Mouse (Mus musculus) lung, embryonic 14.5 days (tissue): ENCODE data around the gene Prr9. TPM values are rescaled to one million over a fixed set of nuclear protein-coding genes. Genes with fewer than 3 reads are reported as not detected.

Experiments
- ATAC-seq: fragments of 200-750 bp; cut with Nextera tagmentation; 2 replicates; pipeline ENCODE4 v1.8.0; 2017; ENCODE audit warnings: mild to moderate bottlenecking, moderate TSS enrichment, moderate library complexity; ENCODE audit not compliant: insufficient read depth
- DNase-seq: peaks from one replicate; pipeline ENCODE4 v3.0.0-alpha.2; 2015
- H3K27ac ChIP-seq: fragments of 300-500 bp; sonication (generic); 2 replicates; pipeline ENCODE4 v1.5.1; 2014; ENCODE audit warnings: low read depth, mild to moderate bottlenecking, moderate library complexity
- H3K27me3 ChIP-seq: fragments of 300-500 bp; sonication (generic); 2 replicates; pipeline ENCODE4 v1.6.1; 2014; ENCODE audit warnings: low read length, control low read depth; ENCODE audit not compliant: insufficient read depth
- H3K36me3 ChIP-seq: fragments of 300-500 bp; sonication (generic); 2 replicates; pipeline ENCODE4 v1.6.1; 2014; ENCODE audit warnings: control low read depth; ENCODE audit not compliant: insufficient read depth
- H3K4me1 ChIP-seq: fragments of 300-500 bp; sonication (generic); 2 replicates; pipeline ENCODE4 v1.6.1; 2014; ENCODE audit warnings: antibody characterized with exemption, control low read depth; ENCODE audit not compliant: insufficient read depth
- H3K4me2 ChIP-seq: fragments of 300-500 bp; sonication (generic); 2 replicates; pipeline ENCODE4 v1.6.1; 2014; ENCODE audit warnings: mild to moderate bottlenecking
- H3K4me3 ChIP-seq: fragments of 300-500 bp; sonication (generic); 2 replicates; pipeline ENCODE4 v1.5.1; 2014; ENCODE audit warnings: low read depth, low read length
- H3K9ac ChIP-seq: fragments of 300-500 bp; sonication (generic); 2 replicates; pipeline ENCODE4 v1.6.1; 2014
- H3K9me3 ChIP-seq: fragments of 300-500 bp; sonication (generic); 2 replicates; pipeline ENCODE4 v1.6.1; 2016; ENCODE audit warnings: low read depth, low read length, control low read depth
- CTCF ChIP-seq: IDR thresholded peaks from 2 replicates; pipeline ENCODE4 v1.5.1; 2016; ENCODE audit warnings: antibody characterized with exemption, low read depth
- WGBS: fragments of 180-500 bp; shearing (Covaris S2); extraction: QIAGEN DNeasy Blood & Tissue Kit; methylation state at CpG from one replicate; pipeline ENCODE4 v1.1.7; 2014; 5-methylcytosine and 5-hydroxymethylcytosine counted together
- polyA plus RNA-seq: library from polyadenylated mRNA; unstranded; fragments of >200 nt; fragmentation: Nextera tagmentation; extraction: Ambion mirVana; gene quantifications from 2 replicates; pipeline ENCODE4 v1.2.1, GENCODE M21; 2014

Prr9 gene
- polyA plus RNA-seq, 1 experiment from 2014 or later: not detected

DNA sequence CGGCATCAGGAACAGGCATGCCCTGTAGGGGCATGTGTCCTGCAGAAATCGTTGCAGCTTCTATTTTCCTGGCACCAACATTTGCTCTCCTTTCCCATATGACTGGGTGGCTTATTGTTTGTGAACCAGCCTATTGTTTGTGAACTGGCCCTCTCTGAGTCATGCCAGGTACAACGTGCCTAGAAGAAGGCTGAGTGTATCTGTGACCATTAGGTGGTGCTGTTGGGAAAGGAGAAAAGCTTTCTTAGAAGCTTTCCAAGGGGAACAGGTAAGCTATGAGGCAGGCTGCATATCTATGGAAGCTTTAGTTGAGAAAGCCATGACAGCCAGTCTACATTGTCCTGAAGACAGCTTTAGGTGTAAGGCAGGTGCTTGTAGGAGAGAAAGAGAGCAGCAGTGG lies 5.8 kb downstream of the Prr9 start:
- 28% methylated on average over 3 of the region's 3 CpGs for WGBS
- H3K4me3 ChIP-seq: no peak overlapping the region
- H3K9me3 ChIP-seq: no peaks in the 10 kb centered on the region
- no peak overlapping the region for H3K9ac ChIP-seq
- no peak overlapping the region for H3K4me2 ChIP-seq
- H3K36me3 ChIP-seq: no peaks in the 10 kb centered on the region
- no peak for ATAC-seq
- no peaks in the 10 kb centered on the region for H3K4me1 ChIP-seq
- peak; percentile 63 for DNase-seq
- no peak overlapping the region for H3K27ac ChIP-seq
- peak; percentile 54 for TF ChIP-seq CTCF
- H3K27me3 ChIP-seq: no peaks in the 10 kb centered on the region

DNA sequence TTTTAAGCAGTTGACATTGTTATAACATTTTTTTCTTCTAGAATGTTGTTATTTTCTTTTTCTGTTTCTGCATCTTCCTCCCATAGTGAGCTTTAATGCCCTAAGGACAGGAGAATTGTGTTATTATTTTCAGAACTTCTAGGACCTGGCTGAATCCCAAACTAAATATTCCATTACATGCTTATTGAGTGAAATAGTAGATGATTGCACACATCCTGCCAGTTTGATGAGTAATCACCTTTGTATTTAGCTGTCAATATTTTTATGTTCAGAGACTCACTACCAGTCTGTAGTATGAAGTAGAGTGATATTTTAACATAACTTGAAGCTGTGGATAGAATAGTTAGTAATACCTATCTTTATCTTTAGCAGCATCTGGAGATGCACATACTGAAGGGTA lies 12.2 kb downstream of the Prr9 start:
- H3K27me3 ChIP-seq: no peaks in the 10 kb centered on the region
- H3K36me3 ChIP-seq: no peaks in the 10 kb centered on the region
- H3K9me3 ChIP-seq: no peaks in the 10 kb centered on the region
- DNase-seq: no peak
- H3K27ac ChIP-seq: no peak overlapping the region
- no peak overlapping the region for H3K9ac ChIP-seq
- no peak for TF ChIP-seq CTCF
- H3K4me1 ChIP-seq: no peaks in the 10 kb centered on the region
- no peak for ATAC-seq
- H3K4me2 ChIP-seq: no peak overlapping the region
- no peak overlapping the region for H3K4me3 ChIP-seq

DNA sequence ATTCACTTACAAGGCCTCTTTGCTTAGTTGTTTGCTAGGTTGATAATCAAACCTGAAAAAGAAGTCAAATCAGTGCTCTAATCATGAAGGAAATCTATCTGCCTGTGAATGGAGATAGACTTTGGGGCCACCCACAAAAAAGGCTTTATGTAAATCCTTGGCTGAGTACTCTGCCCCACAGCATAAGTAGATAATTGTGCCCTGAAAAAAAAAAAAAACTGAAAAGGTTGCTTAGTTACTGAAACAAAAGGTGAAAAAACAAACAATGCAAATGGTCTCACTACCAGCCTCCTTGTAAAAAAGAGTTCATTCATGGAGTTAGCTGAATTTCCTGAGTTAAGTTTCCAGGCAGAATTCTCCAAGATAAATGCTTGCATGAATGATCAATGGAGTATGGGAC lies 13.0 kb downstream of the Prr9 start:
- Histone ChIP-seq H3K27me3 (no peaks in the 10 kb centered on the region), H3K4me1 (no peaks in the 10 kb centered on the region), H3K36me3 (no peaks in the 10 kb centered on the region), H3K9ac (no peak overlapping the region), H3K4me3 (no peak overlapping the region), H3K9me3 (no peaks in the 10 kb centered on the region), H3K4me2 (no peak overlapping the region), H3K27ac (no peak overlapping the region)
- ATAC-seq (no peak), DNase-seq (no peak)
- no peak for TF ChIP-seq CTCF

DNA sequence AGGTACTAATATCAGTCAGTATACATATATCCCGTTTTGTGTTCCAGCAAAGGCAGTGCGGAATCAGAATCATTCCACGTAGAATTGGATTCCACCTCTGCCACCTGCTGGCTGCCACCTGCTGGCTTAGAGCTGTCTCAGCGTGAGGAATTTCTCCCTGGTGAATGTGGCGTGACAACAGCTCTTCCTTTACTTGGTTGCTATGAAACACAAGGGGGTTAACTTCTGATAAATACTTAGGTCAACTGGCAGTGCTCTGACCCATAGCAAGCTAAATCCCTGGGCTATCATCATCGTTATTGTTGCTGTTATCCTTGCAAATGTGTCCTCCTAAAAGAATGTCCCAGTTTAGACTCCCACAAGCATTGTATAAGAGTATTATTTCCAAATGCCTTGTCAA lies 17.2 kb downstream of the Prr9 start:
- Histone ChIP-seq H3K9ac (no peak overlapping the region), H3K27me3 (no peaks in the 10 kb centered on the region), H3K36me3 (no peaks in the 10 kb centered on the region), H3K4me1 (no peaks in the 10 kb centered on the region), H3K4me2 (no peak overlapping the region), H3K9me3 (no peaks in the 10 kb centered on the region), H3K4me3 (no peak overlapping the region), H3K27ac (no peak overlapping the region)
- DNase-seq (peak; percentile 44), ATAC-seq (no peak)
- WGBS: 6% methylated on average over 6 of the region's 6 CpGs
- peak; percentile 61 for TF ChIP-seq CTCF

GRCm38 (mm10) chr3:92083042-92083441 lies 40.7 kb downstream of the Prr9 start, which contains the start of gene Lor:
Gene Lor, minus strand, starts transcription at chr3:92083142.
- Histone ChIP-seq H3K9ac (no peak within 1 kb of the TSS), H3K27ac (no peak within 1 kb of the TSS), H3K4me3 (peak within 1 kb of the TSS; percentile 67), H3K9me3 (no peaks in the 10 kb centered on the region), H3K4me1 (no peaks in the 10 kb centered on the region), H3K4me2 (peak within 1 kb of the TSS; percentile 97; the same call in 1 of the 2 replicates), H3K36me3 (no peaks in the 10 kb centered on the region), H3K27me3 (peaks cover 24% of the 10 kb centered on the region)
- TF ChIP-seq CTCF: no peak
- WGBS: 69% methylated on average over 2 of the region's 2 CpGs
- ATAC-seq: no peak
- no peak for DNase-seq

DNA sequence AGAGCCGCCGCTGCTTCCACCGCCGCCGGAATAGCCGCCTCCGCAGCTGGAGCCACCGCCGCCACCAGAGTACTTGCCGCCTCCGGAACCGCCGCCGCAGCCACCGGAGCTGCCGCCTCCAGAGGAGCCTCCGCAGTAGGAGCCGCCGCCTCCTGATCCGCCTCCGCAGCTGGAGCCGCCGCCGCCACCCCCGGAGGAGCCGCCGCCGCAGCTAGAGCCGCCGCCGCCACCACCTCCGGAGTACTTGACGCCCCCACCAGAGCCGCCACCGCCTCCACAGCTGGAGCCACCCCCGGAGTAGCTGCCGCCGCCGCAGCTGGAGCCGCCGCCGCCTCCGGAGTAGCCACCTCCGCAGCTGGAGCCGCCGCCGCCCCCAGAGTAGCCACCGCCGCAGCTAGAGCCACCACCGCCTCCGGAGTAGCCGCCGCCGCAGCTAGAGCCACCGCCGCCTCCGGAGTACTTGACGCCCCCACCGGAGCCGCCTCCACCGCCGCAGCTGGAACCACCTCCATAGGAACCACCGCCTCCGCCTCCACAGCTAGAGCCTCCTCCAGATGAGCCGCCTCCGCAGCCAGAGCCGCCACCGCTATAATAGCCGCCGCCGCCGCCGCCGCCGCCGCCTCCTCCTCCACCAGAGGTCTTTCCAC lies 42.3 kb downstream of the Prr9 start:
- H3K4me3 ChIP-seq: peak overlapping the region; percentile 67
- ATAC-seq: peak; percentile 78
- H3K27me3 ChIP-seq: peaks cover 24% of the 10 kb centered on the region
- peak; percentile 67 for DNase-seq
- H3K36me3 ChIP-seq: no peaks in the 10 kb centered on the region
- no peak overlapping the region for H3K27ac ChIP-seq
- no peak for TF ChIP-seq CTCF
- peak overlapping the region; percentile 97 for H3K4me2 ChIP-seq
- no peaks in the 10 kb centered on the region for H3K9me3 ChIP-seq
- H3K9ac ChIP-seq: peak overlapping the region; percentile 52
- under 1% methylated on average over 67 of the region's 76 CpGs for WGBS
- no peaks in the 10 kb centered on the region for H3K4me1 ChIP-seq

DNA sequence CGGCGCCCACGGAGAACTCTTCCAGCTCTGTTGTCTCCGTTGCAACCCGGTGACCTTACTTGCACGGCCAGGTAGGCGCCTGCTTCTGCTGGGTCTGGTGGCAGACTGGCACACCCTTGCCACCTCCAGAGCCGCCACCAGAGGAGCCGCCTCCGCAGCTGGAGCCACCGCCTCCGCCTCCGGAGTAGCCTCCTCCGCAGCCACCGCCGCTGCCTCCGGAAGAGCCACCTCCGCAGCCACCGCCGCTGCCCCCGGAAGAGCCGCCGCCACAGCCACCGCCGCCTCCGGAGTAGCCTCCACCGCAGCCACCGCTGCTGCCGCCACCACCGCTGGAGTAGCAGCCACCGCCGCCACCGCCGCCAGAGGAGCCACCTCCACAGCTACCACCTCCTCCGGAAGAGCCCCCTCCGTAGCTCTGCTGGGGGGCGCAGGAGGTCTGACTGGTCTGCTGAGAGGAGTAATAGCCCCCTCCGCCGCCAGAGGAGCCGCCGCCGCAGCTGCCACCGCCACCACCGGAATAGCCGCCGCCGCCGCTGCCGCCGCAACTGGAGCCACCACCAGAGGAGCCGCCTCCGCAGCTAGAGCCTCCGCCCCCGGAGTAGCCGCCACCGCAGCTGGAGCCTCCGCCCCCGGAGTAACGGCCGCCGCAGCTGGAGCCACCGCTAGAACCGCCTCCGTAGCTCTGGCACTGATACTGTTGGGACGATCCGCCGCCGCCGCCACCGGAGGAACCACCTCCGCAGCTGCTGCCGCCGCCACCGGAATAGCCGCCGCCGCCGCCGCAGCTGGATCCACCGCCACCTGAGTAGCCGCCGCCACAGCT lies 43.1 kb downstream of the Prr9 start:
- H3K9me3 ChIP-seq: no peaks in the 10 kb centered on the region
- peak overlapping the region; percentile 52 for H3K9ac ChIP-seq
- ATAC-seq: peak; percentile 84
- no peaks in the 10 kb centered on the region for H3K36me3 ChIP-seq
- WGBS: under 1% methylated on average over 76 of the region's 82 CpGs
- H3K4me1 ChIP-seq: no peaks in the 10 kb centered on the region
- TF ChIP-seq CTCF: no peak
- no peak overlapping the region; the same call in 1 of the 2 replicates for H3K27ac ChIP-seq
- H3K27me3 ChIP-seq: peaks cover 24% of the 10 kb centered on the region
- peak overlapping the region; percentile 97 for H3K4me2 ChIP-seq
- peak; percentile 78 for DNase-seq
- peak overlapping the region; percentile 67 for H3K4me3 ChIP-seq

Other genes starting within 250 kb of the Prr9 start
- gene Pglyrp3, start 109.4 kb downstream of the Prr9 start, polyA plus RNA-seq: not detected in 2 replicates
- gene Lor, start 40.8 kb downstream of the Prr9 start, polyA plus RNA-seq: 0.14 and 0.30 TPM in 2 replicates
- not detected in 2 replicates for gene Lelp1, start 18.8 kb upstream of the Prr9 start, polyA plus RNA-seq
- not detected in 2 replicates for gene Sprr2a1, start 91.9 kb upstream of the Prr9 start, polyA plus RNA-seq
- gene Sprr2a2, start 92.0 kb upstream of the Prr9 start, polyA plus RNA-seq: 1.0 and 1.3 TPM in 2 replicates
- not detected in 2 replicates for gene Sprr2a3, start 161.5 kb upstream of the Prr9 start, polyA plus RNA-seq
- not detected in 2 replicates for gene Sprr2b, start 192.7 kb upstream of the Prr9 start, polyA plus RNA-seq
- gene Sprr2d, start 215.2 kb upstream of the Prr9 start, polyA plus RNA-seq: not detected in 2 replicates
- not detected in 2 replicates for gene Sprr2e, start 228.2 kb upstream of the Prr9 start, polyA plus RNA-seq
- not detected in 2 replicates for gene Sprr2f, start 241.2 kb upstream of the Prr9 start, polyA plus RNA-seq